Mouse (Mus musculus): ENCODE results near the gene Luc7l3. TPM values are rescaled to one million over a fixed set of nuclear protein-coding genes. Genes with fewer than 3 reads are reported as not detected.

Gene Luc7l3
- polyA plus RNA-seq, 1 experiment from 2014 or later = 116 TPM

- Histone ChIP-seq H3K4me2 (ENCODE audit: low read depth) (no peak overlapping the region), H3K27ac (ENCODE audit: low read depth, low read length) (no peak overlapping the region), H3K4me3 (ENCODE audit: low read depth, low read length) (no peak overlapping the region), H3K27me3 (ENCODE audit: control insufficient read depth, insufficient read depth, low read length) (no peaks in the 10 kb centered on the region), H3K9ac (ENCODE audit: low read length) (no peak overlapping the region), H3K9me3 (ENCODE audit: control insufficient read depth, low read length) (no peaks in the 10 kb centered on the region), H3K4me1 (ENCODE audit: control insufficient read depth, insufficient read depth, low read length) (no peaks in the 10 kb centered on the region), H3K36me3 (ENCODE audit: control insufficient read depth, insufficient read depth, low read length) (no peaks in the 10 kb centered on the region)
- ATAC-seq (ENCODE audit: insufficient read depth, low FRiP score, low TSS enrichment) (no peak), DNase-seq (ENCODE audit: low spot score) (no peak)
- WGBS = 89% methylated on average over 9 of the region's 9 CpGs
Measured at GRCm38 (mm10) chr11:94355521-94356217, 33.9 kb upstream of the Luc7l3 start.

- Histone ChIP-seq H3K9ac (ENCODE audit: low read length) (no peak overlapping the region), H3K9me3 (ENCODE audit: control insufficient read depth, low read length) (no peaks in the 10 kb centered on the region), H3K27me3 (ENCODE audit: control insufficient read depth, insufficient read depth, low read length) (no peaks in the 10 kb centered on the region), H3K4me1 (ENCODE audit: control insufficient read depth, insufficient read depth, low read length) (no peaks in the 10 kb centered on the region), H3K27ac (ENCODE audit: low read depth, low read length) (no peak overlapping the region), H3K4me3 (ENCODE audit: low read depth, low read length) (no peak overlapping the region), H3K36me3 (ENCODE audit: control insufficient read depth, insufficient read depth, low read length) (no peaks in the 10 kb centered on the region), H3K4me2 (ENCODE audit: low read depth) (no peak overlapping the region)
- 23% methylated on average over 3 of the region's 3 CpGs for WGBS
- ATAC-seq (ENCODE audit: insufficient read depth, low FRiP score, low TSS enrichment) (no peak), DNase-seq (ENCODE audit: low spot score) (no peak)
Measured at GRCm38 (mm10) chr11:94351094-94351493, 29.3 kb upstream of the Luc7l3 start.

GRCm38 (mm10) chr11:94350337-94350736, 28.5 kb upstream of the Luc7l3 start:
- Histone ChIP-seq H3K4me3 (ENCODE audit: low read depth, low read length) (no peak overlapping the region), H3K4me1 (ENCODE audit: control insufficient read depth, insufficient read depth, low read length) (no peaks in the 10 kb centered on the region), H3K9ac (ENCODE audit: low read length) (no peak overlapping the region), H3K4me2 (ENCODE audit: low read depth) (no peak overlapping the region), H3K36me3 (ENCODE audit: control insufficient read depth, insufficient read depth, low read length) (no peaks in the 10 kb centered on the region), H3K9me3 (ENCODE audit: control insufficient read depth, low read length) (no peaks in the 10 kb centered on the region), H3K27me3 (ENCODE audit: control insufficient read depth, insufficient read depth, low read length) (no peaks in the 10 kb centered on the region), H3K27ac (ENCODE audit: low read depth, low read length) (no peak overlapping the region)
- ATAC-seq (ENCODE audit: insufficient read depth, low FRiP score, low TSS enrichment) (no peak), DNase-seq (ENCODE audit: low spot score) (no peak)
- WGBS = 85% methylated on average over 1 of the region's 1 CpGs

GRCm38 (mm10) chr11:94349839-94350238, 28.1 kb upstream of the Luc7l3 start:
- no peaks in the 10 kb centered on the region for H3K27me3 ChIP-seq (ENCODE audit: control insufficient read depth, insufficient read depth, low read length)

GRCm38 (mm10) chr11:94347063-94347575, 25.3 kb upstream of the Luc7l3 start:
- ATAC-seq (ENCODE audit: insufficient read depth, low FRiP score, low TSS enrichment) = no peak
- WGBS = 89% methylated on average over 7 of the region's 7 CpGs
- no peak overlapping the region for H3K4me3 ChIP-seq (ENCODE audit: low read depth, low read length)
- no peaks in the 10 kb centered on the region for H3K27me3 ChIP-seq (ENCODE audit: control insufficient read depth, insufficient read depth, low read length)
- DNase-seq (ENCODE audit: low spot score) = no peak
- H3K9me3 ChIP-seq (ENCODE audit: control insufficient read depth, low read length) = no peaks in the 10 kb centered on the region
- no peak overlapping the region for H3K9ac ChIP-seq (ENCODE audit: low read length)
- peaks cover 18% of the 10 kb centered on the region for H3K4me1 ChIP-seq (ENCODE audit: control insufficient read depth, insufficient read depth, low read length)
- no peak overlapping the region for H3K27ac ChIP-seq (ENCODE audit: low read depth, low read length)
- no peak overlapping the region for H3K4me2 ChIP-seq (ENCODE audit: low read depth)
- no peaks in the 10 kb centered on the region for H3K36me3 ChIP-seq (ENCODE audit: control insufficient read depth, insufficient read depth, low read length)

More at GRCm38 (mm10) chr11:94349839-94350238, 28.1 kb upstream of the Luc7l3 start:
- no peak for ATAC-seq (ENCODE audit: insufficient read depth, low FRiP score, low TSS enrichment)
- WGBS = 80% methylated on average over 2 of the region's 2 CpGs
- no peaks in the 10 kb centered on the region for H3K4me1 ChIP-seq (ENCODE audit: control insufficient read depth, insufficient read depth, low read length)
- H3K4me3 ChIP-seq (ENCODE audit: low read depth, low read length) = no peak overlapping the region
- no peaks in the 10 kb centered on the region for H3K36me3 ChIP-seq (ENCODE audit: control insufficient read depth, insufficient read depth, low read length)
- H3K4me2 ChIP-seq (ENCODE audit: low read depth) = no peak overlapping the region
- H3K9ac ChIP-seq (ENCODE audit: low read length) = no peak overlapping the region
- H3K9me3 ChIP-seq (ENCODE audit: control insufficient read depth, low read length) = no peaks in the 10 kb centered on the region
- DNase-seq (ENCODE audit: low spot score) = no peak
- no peak overlapping the region for H3K27ac ChIP-seq (ENCODE audit: low read depth, low read length)

GRCm38 (mm10) chr11:94346611-94347010, 24.8 kb upstream of the Luc7l3 start:
- Histone ChIP-seq H3K4me3 (ENCODE audit: low read depth, low read length) (no peak overlapping the region), H3K27ac (ENCODE audit: low read depth, low read length) (no peak overlapping the region), H3K27me3 (ENCODE audit: control insufficient read depth, insufficient read depth, low read length) (no peaks in the 10 kb centered on the region), H3K4me2 (ENCODE audit: low read depth) (no peak overlapping the region), H3K9ac (ENCODE audit: low read length) (no peak overlapping the region), H3K4me1 (ENCODE audit: control insufficient read depth, insufficient read depth, low read length) (peaks cover 23% of the 10 kb centered on the region), H3K36me3 (ENCODE audit: control insufficient read depth, insufficient read depth, low read length) (no peaks in the 10 kb centered on the region), H3K9me3 (ENCODE audit: control insufficient read depth, low read length) (no peaks in the 10 kb centered on the region)
- DNase-seq (ENCODE audit: low spot score) = no peak
- WGBS = 77% methylated on average over 3 of the region's 3 CpGs
- no peak for ATAC-seq (ENCODE audit: insufficient read depth, low FRiP score, low TSS enrichment)

- H3K27me3 ChIP-seq (ENCODE audit: control insufficient read depth, insufficient read depth, low read length) = no peaks in the 10 kb centered on the region
- H3K27ac ChIP-seq (ENCODE audit: low read depth, low read length) = no peak overlapping the region
- no peak overlapping the region for H3K4me2 ChIP-seq (ENCODE audit: low read depth)
- no peaks in the 10 kb centered on the region for H3K9me3 ChIP-seq (ENCODE audit: control insufficient read depth, low read length)
- no peak overlapping the region for H3K4me3 ChIP-seq (ENCODE audit: low read depth, low read length)
- DNase-seq (ENCODE audit: low spot score) (no peak), ATAC-seq (ENCODE audit: insufficient read depth, low FRiP score, low TSS enrichment) (no peak)
- H3K36me3 ChIP-seq (ENCODE audit: control insufficient read depth, insufficient read depth, low read length) = no peaks in the 10 kb centered on the region
- peaks cover 30% of the 10 kb centered on the region for H3K4me1 ChIP-seq (ENCODE audit: control insufficient read depth, insufficient read depth, low read length)
- no peak overlapping the region for H3K9ac ChIP-seq (ENCODE audit: low read length)
- 82% methylated on average over 10 of the region's 10 CpGs for WGBS
Measured at GRCm38 (mm10) chr11:94345926-94346325, 24.1 kb upstream of the Luc7l3 start.

GRCm38 (mm10) chr11:94344470-94344869, 22.7 kb upstream of the Luc7l3 start:
- peaks cover 3% of the 10 kb centered on the region for H3K36me3 ChIP-seq (ENCODE audit: control insufficient read depth, insufficient read depth, low read length)
- ATAC-seq (ENCODE audit: insufficient read depth, low FRiP score, low TSS enrichment) = no peak
- no peaks in the 10 kb centered on the region for H3K27me3 ChIP-seq (ENCODE audit: control insufficient read depth, insufficient read depth, low read length)
- peaks cover 33% of the 10 kb centered on the region for H3K4me1 ChIP-seq (ENCODE audit: control insufficient read depth, insufficient read depth, low read length)
- DNase-seq (ENCODE audit: low spot score) = no peak
- no peak overlapping the region for H3K4me3 ChIP-seq (ENCODE audit: low read depth, low read length)
- no peaks in the 10 kb centered on the region for H3K9me3 ChIP-seq (ENCODE audit: control insufficient read depth, low read length)
- no peak overlapping the region for H3K9ac ChIP-seq (ENCODE audit: low read length)
- H3K27ac ChIP-seq (ENCODE audit: low read depth, low read length) = no peak overlapping the region
- no peak overlapping the region for H3K4me2 ChIP-seq (ENCODE audit: low read depth)
- WGBS = 40% methylated on average over 1 of the region's 1 CpGs

GRCm38 (mm10) chr11:94343955-94344358, 22.2 kb upstream of the Luc7l3 start:
- no peak overlapping the region for H3K9ac ChIP-seq (ENCODE audit: low read length)
- peaks cover 6% of the 10 kb centered on the region for H3K36me3 ChIP-seq (ENCODE audit: control insufficient read depth, insufficient read depth, low read length)
- H3K27ac ChIP-seq (ENCODE audit: low read depth, low read length) = no peak overlapping the region
- H3K27me3 ChIP-seq (ENCODE audit: control insufficient read depth, insufficient read depth, low read length) = no peaks in the 10 kb centered on the region
- peaks cover 33% of the 10 kb centered on the region for H3K4me1 ChIP-seq (ENCODE audit: control insufficient read depth, insufficient read depth, low read length)
- ATAC-seq (ENCODE audit: insufficient read depth, low FRiP score, low TSS enrichment) = peak; percentile 24; the same call in 1 of the 2 replicates
- H3K4me3 ChIP-seq (ENCODE audit: low read depth, low read length) = no peak overlapping the region
- H3K9me3 ChIP-seq (ENCODE audit: control insufficient read depth, low read length) = no peaks in the 10 kb centered on the region
- no peak for DNase-seq (ENCODE audit: low spot score)
- 23% methylated on average over 5 of the region's 5 CpGs for WGBS
- H3K4me2 ChIP-seq (ENCODE audit: low read depth) = no peak overlapping the region

Measured in neural tube, embryonic 11.5 days (tissue).